Mouse (Mus musculus): ENCODE data around the gene Paxip1.

Gene Paxip1

DNA sequence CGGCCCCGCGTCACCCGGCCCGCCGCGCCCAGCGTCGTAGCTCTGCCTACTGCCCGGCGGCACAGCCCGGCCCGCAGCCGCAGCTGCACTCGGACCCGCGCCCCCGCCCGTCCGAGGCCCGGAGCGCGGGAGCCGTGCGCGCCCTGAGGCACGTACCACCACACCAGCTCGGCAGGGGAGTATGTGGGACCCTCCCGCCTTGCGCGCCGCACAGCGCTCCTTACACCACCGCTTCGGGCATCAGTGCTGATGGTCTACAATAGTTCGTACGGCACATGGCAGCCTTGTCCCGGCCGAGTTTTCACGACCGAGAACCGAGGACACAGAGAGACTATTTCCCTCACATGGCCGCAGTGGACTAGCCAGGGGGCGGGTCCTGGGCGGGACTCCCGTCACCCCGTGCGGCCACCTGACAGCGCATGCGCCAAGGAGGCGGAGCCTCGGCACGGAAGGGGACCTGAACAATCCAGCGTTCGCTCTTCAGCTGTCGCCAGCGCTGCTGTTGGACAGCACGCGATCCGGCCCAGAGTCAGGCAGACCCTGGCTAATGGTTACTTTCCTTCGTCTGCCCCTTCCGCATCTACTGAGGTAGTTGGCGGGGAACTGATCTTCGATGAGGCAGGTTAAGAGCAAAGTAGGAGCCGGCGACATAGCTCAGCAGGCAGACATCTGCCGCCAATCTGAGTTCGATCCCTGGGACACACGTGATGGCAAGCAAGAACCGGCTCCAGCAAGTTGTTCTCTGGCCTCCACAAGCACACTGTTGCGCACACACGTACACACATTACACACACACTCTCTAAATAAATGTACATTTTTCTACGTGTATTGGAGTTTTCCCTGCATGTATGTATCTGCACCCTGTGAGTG, at the start of gene Paxip1:
Gene Paxip1 (minus strand): TSS at position 389 of the 870 bp plus-strand sequence.
- peak; percentile 97 for DNase-seq

DNA sequence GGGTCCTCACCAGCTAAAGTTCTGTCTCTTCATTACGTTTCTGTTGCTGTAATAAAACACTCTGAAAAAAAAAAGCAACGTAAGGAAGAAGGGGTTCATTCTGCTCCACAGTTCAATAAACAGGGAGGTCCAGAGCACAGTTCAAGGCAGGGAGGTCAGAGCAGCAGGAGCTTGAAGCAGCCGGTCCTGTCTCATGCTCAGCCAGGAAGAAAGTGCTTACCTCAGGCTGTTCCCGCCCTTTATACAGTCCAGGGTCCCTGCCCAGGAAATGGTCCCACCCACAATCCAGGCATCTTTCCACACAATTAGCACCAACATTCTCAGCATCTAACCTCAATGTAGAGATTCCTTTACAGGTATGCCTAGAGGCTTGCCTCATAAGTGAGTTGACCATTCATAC, 46.6 kb upstream of the Paxip1 start:
- no peak for DNase-seq

DNA sequence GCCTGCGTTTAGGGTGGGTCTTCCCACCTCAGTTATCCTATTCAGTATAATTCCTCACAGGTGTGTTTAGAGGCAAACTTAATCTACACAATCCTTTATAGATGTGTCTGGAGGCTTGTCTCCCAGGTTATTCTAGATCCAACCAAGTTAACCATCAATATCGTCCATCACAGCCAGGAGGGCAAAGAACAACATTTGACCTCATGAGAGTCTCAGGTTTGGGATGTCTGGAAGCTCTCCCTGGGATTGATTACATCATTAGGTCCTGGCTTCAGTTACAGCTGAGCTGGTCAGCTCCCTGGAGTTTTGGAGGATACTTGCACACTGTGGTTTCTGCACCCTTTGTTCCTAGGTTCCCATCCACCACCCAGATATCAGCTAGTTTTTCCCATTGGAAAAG, 43.6 kb upstream of the Paxip1 start:
- no peak for DNase-seq

DNA sequence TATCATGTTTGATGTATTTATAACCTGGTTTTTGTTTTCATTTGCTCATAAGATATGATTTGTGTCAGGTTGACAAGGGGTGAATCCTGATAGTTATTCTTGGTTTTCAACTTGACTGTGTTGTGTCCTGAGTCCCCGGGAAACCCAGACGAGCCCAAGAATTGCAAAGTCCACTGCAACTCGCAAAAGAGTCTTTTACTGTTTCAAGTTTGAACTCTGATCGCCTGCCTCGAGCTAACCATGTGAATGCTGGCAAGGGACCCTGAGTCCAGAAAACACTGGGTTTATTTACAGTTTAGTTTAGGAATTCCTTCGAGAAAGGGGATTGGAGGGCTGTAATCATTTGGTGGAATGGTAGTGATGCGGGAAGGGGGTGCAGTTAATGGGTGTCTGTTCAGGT, 36.5 kb upstream of the Paxip1 start:
- no peak for DNase-seq

DNA sequence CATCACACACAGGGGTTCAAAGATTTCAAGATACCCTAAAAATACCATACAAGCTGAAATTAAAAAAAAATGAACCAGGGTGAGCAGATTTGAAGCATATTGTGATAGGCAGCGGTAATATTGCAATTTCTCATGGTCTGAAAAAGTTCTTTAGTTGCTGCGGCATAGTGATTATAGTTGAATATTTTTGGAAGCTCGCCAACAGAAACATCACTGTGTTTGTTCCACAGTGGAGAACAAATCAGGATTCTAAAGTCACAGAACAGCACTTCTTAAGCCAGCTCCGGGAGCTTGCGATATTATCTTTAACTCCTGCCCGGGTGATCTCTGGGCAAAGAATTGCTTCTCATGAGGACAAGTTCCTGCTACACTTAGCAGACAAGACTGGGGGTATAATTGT, 29.7 kb upstream of the Paxip1 start:
- no peak for DNase-seq

DNA sequence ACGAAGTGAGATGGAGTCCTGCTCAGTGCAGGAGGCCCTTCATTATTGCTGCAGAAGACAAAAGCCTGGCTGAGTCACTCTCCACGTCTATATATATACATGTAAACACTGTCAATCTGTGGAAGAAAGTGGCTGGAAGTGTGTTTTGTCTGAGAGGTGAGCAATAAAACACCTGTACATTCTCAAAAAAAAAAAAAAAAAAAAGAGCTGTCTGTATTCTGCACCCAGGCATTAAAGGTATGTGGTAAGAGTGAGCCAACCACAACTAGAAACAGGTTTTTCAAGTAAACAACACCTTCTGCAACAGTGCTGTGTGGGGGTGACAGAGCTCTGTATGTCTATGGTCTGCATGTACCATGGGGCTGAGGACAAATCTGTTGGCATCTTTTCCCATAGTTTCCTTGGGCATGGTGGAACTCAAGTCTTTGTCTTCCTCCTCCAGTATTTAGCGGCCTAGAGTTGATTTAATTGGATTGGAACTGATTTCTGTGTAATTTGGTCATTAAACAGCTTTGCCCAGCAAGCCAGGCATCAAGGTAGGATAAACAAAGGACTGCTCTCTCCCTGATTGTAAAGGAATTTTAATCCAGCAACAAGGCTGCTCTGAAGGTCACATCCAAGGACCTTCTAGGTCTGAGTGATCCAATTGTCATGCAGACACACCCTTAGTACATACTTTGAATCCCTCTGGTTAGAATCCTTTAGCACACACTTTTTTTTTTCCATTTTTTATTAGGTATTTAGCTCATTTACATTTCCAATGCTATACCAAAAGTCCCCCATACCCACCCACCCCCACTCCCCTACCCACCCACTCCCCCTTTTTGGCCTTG, 27.6 kb upstream of the Paxip1 start:
- DNase-seq = no peak

DNA sequence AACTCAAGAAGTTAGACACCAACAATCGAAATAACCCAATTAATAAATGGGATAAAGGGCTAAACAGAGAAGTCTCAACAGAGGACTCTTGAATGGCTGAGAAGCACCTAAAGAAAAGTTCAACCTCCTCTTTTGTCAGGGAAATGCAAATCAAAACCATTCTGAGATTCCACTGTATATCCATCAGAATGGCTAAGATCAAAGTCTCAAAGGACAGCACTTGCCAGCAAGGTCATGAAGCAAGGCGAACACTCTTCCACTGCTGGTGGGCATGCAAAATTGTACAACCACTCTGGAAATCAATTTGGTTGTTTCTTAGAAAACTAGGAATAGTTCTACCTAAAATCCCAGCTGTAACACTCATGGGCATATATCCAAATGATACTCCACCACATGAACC, 22.8 kb upstream of the Paxip1 start:
- no peak for DNase-seq

DNA sequence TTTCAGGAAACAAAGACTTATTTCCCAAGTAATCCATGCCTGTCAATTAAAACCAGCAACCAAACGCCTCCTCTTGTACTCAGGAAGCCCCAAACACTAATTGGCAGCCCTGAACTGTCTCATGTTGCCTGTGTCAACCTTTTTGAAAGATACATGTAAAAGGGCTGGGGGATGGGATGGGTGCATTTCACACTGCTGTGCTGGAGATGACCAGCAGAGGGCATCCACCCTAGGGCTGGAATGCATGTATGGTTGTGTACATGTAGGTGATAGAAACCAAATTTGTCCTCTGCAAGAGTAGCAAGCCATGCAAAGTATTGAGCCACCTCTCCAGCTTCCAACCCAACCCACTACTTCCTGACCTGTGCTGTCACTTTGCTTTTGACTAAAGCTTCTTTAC, 2.4 kb upstream of the Paxip1 start:
- peak; percentile 80 for DNase-seq

DNA sequence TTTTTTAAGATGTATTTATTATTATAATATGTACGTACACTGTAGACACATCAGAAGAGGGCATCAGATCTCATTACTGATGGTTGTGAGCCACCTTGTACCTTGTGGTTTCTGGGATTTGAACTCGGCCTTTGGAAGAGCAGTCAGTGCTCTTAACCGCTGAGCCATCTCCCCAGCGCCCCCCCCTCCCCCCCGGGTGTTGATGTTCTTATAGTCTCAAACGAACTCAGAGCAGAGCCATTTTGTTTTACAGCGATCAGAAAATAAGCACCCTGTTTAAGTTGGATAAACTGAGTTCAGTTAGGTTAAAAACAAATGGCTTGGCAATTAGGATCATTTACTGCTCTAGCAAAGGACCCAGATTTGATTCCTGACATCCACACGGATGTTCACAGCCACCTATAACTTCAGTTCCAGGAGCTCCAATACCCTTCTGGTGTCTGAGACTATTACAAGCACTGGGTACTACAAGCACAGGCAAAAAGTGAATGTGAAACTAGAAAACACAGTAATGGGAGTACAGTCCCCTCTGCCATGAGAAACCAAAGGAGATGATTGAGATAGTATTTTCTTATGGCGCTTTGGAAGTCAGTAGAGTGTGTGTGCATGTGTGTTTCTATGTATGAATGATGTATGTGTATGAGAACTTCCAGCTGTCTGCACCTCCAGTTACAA, 1.2 kb upstream of the Paxip1 start:
- DNase-seq = no peak

DNA sequence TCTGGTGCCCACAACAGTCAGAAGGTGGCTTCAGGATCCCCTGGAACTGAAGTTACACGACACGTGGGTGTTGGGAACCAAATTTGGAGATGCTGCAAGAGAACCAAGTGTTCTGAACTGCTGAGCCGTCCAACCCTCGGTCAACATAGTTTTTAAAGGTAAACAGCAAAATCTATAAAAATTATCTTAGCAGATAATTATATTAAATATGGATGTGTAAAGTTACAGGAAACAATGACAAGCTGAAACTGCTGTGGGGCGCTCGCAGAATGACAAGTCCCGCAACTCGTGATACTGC, 631 bp upstream of the Paxip1 start:
- DNase-seq = no peak

DNA sequence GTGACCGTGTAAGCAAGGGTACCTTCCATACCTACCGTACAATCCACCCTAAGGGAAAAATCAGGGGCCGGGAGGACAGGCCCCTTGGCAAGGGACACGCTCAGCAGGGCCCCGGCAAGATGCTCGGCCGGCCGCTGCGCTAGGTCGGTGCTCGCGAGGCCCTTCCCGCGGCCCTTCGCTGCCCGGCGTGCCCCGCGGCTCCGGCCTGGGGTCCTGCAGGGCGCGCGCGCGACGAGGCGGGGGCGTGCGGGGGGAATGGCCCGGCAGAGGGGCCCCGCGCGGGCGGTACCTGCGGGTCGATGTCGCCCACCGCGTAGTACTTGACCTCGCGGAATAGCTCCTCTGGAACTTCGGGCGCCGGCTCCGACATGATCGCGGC, 592 bp downstream of the Paxip1 start:
- peak; percentile 92 for DNase-seq

DNA sequence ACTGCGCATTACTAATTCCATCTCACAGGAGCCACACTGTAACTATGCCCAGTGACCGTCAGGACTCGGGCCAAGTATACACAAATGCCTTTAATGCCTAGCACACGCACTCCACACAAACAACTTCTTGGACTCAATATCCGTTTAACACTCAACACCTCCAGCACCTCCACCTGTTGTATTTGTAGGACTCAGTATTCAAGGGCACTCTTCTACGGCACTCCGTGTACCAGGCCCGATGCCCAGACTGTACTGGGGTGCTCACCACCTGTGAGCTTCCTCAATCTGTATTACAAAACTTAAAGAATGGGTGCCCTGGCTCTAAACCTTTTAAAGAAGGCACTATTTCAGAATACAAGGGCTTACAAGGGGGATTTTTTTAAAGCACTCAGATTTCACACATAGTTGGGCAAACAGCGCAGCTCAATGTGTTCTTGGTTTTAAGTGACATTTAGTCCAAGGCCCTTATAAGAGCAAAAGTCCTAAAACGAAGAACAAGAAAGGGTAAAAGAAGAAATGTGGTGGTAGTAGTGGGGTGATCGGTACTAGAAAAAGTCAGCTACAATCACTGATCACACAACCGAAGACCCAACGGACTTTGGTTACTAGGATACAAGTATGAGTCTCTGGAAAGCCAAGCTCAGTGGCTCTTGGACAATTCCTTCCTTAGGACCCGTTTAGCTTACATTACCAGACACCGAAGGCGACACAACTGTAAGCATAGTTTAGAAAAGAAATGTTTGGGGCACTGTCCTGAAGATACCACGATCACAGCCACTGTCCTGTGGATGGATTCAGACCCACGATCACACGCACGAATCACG, 1.2 kb downstream of the Paxip1 start:
- DNase-seq = peak; percentile 10

DNA sequence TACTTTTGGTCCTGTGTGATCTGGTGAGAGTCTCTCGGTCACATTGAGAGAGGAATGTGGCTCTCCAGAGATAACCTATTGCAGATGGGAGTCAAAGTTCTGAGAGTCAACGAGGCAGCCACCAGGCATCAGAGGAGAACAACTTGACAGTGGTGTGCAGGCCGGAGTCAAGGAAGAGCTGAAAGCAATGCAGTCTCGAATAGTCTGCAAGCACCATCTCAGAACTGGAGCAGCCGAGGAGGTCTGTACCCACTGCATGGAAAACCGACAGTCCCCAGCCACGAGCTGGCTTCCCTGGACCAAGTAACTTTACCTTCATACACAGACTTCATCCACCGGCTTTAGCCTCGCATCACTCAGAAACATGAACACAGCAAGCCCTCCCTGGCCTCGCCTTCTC, 1.9 kb downstream of the Paxip1 start:
- no peak for DNase-seq

DNA sequence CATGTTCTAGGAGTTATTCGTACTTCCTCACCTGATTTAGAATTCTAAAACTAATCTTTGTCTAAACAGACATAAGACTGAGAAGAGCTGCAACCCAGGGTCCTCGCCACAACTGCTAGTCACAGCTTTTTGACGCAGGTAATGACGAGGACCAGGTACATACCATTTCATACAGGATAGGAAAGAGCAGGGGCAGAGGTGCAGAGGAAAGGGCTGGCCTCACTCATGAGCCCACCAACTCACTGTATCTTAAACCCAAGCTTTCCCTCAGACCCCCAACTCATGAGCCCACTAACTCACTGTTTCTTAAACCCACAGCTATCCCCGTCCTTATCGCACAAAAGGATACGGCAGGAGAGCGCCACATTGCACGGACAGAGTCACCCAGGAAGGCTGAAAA, 8.1 kb downstream of the Paxip1 start:
- no peak for DNase-seq

DNA sequence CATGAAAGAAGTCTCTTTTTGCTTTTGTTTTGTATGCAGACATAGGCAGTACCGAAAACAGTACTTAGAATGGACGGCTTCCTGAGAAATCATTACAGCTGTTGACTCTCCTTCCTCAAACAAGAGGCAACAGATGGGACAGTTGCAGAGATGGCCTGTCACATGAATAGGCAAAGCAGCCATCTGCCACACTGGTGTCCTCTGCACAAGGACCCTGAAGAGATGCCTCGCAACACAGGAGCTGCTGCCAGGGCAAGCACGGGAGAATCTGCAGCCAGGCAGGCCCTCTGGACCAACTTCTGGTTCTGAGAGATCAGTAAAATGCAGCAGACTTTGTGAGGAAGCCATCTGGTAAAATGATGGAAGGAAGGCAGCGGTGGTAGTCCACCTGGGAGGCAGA, 23.5 kb downstream of the Paxip1 start:
- no peak for DNase-seq

DNA sequence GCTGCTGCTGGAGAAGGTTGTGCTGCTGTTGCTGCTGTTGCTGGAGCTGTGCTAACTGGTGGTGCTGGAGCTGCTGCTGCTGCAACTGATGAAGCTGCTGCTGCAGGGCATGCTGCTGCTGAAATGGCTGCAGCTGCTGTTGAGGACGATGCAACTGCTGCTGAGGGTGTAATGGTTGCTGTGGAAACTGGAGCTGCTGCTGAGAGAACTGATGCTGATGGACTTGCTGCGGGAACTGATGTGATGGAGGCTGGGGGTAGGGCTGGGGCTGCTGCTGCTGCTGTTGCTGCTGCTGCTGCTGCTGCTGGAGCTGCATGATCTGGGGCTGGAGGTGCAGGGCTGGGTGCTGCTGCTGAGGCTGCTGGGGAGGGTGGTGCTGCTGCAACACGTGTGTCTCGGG, 25.7 kb downstream of the Paxip1 start:
- DNase-seq = no peak

DNA sequence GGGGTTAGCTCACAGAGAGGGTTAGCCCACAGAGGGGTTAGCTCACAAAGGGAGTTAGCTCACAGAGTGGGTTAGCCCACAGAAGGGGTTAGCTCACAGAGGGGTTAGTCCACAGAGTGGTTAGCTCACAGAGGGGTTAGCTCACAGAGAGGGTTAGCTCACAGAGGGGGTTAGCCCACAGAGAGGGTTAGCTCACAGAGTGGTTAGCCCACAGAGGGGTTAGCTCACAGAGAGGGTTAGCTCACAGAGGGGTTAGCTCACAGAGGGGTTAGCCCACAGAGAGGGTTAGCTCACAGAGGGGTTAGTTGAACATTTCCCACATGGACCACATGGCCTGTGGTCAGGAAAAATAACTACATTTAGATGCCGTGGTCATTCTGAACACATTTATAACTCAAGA, 46.5 kb downstream of the Paxip1 start:
- no peak for DNase-seq

DNA sequence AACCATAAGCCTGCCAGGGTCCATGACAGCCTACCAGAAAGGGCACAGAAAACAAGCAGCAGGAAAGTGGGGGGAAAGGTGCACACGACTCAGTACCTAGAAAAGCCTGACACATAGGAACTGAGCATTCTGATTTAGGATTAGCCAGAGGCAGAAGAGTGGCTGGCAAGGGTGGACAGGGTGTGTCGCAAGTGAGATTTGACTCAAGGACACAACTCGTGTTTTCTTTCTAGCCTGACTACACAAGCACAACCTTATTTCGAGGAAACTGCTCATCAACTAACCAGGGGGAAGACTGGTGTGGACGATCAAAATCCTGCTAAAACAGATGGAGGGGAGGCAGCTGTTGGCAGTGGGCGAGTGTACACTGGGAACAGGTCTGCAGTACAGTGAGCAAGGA, 52.3 kb downstream of the Paxip1 start:
- no peak for DNase-seq

DNA sequence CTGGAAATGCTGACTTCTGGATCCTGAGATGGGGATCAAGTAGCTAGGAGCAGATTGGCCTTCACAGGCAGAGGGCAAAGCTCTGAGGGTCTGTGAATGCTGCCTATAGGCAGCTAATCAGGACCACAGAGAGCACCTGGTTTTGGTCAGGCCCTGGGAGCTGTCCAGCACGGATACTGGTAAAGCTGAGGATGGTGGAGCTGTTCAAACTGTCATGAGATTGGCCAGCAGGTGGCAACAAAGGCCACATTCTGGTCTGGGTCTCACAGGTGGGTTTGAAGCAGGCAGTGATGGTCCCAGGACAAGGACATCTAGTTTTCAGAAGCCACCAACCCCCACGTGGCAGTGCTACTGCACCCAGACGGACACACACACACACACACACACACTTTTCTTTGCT, 54.3 kb downstream of the Paxip1 start:
- peak; percentile 70 for DNase-seq

DNA sequence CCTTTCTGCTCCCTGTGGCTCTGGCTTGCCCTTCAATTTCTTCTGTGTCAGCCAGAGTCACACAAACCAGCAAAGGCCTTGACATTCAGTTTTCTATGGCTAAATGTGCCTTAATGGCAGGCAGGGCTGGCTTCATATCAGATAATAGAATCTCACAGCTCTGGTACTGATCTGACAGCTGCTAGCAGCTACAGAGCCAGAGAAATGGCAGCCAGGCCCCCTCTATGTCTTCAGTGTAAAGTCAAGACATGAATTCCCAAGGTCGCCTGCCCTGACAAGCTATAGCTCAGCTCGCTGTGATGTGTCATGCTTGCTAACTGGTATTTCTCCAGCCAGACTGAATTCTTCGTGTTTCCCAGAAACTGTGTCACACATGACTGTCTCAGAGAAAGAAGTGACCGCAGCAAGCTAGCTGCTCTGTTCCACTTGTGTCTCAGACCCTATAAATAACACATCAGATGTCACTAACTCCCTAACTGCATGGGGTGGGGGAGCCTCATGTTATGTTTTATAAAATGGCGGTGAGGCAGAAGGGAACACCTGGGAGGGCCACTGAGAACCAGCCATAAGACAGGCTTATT, 59.1 kb downstream of the Paxip1 start:
- DNase-seq = no peak

DNA sequence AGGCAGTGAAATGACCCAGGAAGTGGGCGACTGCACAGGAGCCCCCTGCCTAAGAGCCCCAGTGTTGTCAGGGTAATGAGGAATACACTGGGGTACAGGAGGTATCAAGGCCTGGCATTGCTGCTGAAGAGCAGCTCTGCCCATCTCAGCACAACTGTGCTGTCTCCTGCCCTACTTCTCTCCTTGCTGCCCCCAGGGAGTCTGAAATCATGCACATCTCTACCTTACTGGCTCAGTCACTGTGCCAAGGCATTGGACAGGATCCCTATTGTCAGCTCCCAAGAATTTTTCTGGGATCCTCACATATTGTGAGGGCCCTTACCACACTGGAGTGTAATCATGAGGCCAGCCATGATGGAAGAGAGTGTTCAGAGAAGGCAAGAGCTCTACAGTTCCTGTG, 60.1 kb downstream of the Paxip1 start:
- no peak for DNase-seq

DNA sequence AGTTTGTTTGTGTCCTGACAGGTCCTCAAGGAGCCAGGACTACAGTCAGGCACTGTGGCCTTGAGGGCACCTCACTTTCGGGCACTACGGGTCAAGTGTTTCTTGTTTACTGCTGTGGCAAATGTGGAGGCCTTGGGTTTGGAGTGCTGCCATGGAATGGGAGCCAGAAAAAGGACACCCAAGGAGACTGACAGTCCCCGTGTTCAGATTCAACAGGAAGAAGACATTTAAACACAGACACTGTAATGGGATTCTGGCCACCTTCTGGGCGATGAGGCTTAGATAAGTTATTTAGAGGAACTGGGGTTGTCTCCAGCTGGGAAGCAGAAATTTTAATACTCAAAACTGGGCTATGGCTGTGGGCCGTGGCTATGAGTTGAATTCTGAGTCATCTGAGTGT, 60.8 kb downstream of the Paxip1 start:
- peak; percentile 41 for DNase-seq

DNA sequence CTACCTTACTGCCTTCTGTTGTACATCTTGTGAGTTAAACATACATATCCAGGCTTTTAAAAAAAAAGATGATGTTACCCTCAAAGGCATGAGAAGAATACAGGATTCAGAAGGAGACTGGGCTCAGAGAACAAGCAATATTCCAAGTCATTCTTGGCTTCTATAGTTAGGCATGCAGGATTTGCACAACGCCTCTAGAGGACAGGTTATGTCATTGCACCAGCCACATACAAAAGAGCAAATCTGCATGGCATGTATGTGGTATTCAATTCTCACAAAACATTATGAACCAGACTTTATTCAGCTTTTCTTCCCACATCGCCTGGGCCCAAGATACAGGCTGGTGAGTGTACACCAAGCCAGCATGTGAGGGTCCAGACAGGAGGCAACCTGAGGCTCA, 67.0 kb downstream of the Paxip1 start:
- DNase-seq = no peak
